Mouse (Mus musculus): Measurements from ENCODE around the gene Ufc1.
"Not testable (repeated sequence)": the region's sequence is repeated elsewhere in the genome, so short reads cannot be mapped to it uniquely, and the experiment has no call there.

Gene Ufc1

DNA sequence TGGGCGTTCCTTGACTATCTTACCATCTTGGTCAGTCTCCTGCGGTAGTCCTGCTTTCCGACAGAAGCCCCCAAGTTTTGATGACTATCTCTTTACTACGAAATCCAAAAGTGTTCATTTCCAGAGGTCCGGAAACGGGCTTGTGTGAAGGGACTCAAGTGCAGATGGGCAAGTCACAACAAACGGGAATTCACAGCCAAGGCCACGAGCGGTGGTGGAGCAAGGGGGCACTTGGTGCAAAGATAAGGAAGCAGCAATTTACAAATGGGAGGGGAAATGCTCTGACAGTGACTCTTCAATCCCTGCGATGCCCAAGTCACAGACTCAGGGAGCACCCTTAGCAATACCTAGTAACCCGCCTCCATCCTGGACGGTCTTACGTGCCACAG, 47.4 kb downstream of the Ufc1 start:
- no peak for DNase-seq (ENCODE audit: low read depth)

DNA sequence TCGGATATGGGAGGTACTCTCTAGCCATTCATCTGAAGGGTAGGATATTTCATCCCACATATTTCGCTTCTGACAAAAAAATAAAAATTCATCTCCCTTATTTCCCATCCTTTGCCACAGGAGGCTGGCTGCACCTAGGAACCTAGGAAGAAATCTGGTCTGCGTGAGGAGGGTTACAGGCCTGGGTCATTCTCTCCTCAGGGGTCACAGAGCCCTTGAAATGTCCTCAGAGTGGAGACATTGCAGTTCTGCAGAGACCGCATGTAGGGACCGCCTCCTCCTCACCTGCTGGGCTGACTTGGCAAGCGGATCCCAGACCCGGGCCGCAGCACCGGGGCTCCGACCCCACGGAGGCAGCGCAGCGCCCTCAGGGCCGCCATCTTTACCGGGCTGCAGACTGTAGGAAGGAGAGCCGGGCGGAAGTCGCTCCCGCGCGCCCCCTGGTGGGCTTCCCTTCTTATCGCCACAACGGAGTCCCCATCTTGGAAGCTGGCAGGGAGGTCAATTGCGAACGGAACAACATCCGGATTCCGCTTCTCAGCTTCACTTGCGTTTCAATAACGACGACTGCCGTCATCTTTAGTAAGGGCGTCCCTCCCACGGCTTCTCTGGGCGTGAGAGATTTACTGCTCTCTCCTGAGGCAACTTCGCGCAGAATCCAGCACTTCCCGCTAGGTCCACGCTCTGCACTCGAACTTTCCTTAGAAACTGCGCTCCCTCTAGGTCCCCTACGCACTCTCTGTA, 47.9 kb downstream of the Ufc1 start:
- peak; percentile 98 for DNase-seq (ENCODE audit: low read depth)

DNA sequence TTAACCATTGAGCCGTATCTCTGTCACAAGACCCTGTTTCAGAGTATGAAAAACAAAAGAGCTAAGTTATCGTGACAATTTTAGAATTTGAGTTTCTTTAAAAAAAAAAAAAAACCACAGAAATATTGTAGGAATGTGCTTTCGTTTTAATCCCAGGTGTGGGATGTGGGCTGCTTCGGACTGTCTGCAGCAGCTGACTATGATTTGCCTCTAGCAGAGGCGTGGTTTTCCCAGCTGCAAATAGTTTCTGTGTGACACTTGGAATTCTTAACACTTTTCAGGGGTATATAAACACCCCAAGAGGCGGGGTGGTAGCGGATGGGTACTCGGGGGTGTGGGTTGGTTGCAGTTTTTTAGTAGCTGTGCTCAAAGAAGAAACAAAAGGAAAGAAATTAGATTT, 49.5 kb downstream of the Ufc1 start:
- DNase-seq (ENCODE audit: low read depth): no peak

DNA sequence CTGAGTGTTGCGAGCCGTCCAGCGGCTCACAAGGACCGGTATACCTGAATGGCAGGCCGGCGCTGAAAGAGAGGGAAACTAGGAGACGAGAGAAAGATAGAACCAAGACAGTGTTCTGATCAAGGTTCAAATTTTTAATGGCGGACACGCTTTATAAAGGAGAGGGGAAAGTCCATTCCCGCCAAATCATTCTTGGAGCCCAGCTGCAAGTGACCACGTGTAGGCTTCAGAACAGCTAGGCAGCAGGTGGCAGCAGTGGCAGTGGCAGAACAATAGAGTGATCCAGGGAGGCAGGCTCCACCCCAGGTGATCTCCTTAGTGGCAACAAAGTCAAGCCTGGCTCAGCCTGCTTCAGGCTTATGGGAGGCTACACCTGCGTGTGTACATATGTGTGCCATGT, 52.9 kb downstream of the Ufc1 start:
- not testable (repeated sequence) for DNase-seq (ENCODE audit: low read depth)

DNA sequence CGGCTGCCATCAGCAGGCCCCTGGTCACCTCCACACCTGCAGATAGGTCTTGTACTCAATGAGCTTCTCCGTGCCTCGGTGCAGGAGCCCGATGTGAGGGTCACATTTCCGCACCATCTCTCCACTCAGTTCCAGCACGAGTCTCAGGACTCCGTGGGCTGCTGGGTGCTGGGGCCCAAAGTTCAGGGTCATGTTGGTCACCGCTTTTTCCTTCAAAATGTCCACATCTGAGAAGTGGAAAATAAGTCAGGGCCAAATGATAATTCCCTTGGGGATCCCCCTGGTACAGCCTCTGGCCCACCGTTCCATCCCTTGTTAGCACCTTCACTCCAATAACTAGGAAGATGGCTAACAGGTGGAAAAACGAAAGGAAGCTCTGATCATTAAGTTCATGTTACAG, 53.9 kb downstream of the Ufc1 start:
- no peak for DNase-seq (ENCODE audit: low read depth)

DNA sequence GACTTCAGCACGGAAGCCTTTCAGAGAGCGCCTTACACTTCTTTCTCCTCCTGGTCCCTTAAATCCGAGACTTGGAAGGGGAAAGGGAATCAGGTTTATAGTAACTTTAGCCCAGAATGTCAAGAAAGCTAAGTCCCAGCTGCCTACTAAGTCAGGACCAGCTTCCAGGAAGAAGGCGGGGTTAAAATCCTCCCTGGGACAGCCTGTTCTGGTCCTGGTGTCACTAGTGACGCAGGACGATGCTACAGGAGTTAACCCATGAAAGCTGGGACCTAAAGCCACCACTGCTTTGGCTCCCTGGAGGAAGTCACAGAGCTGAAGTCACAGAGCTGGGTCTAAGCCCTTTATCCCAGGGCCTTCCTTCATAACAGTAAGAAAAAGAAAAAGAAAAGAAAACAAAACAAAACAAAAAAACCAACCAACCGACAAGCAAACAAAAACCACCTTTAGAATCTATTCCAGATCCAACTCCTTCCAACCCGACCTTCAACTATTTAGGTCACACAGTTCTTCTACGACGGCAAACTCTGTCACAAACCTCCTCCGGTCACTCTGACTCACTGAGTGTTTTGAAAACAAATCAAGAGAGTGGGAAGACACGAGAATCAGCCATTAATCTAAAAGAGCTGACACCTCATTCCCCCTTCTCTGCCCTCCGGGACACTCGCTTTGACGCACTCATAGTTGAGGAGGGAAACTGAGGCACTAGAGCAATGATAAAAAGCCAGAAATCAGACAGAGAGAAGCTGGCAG, 54.7 kb downstream of the Ufc1 start:
- no peak for DNase-seq (ENCODE audit: low read depth)

Data from induced T-regulatory cell, adult 2 months (primary cell).